ENCODE assay signal across 8 mouse cellular contexts in genomic region chr2:25194486-25195171, GRCm38 (mm10). TPM values are rescaled to one million over a fixed set of nuclear protein-coding genes. Genes with fewer than 3 reads are reported as not detected.
A peak's percentile ranks its signal among the peaks of the same experiment; 100 is the strongest.
DNase-seq lines count a peak whose midpoint lies in the region; ATAC-seq and TF ChIP-seq lines count a peak whose summit lies in the region.

No protein-coding gene starts in this region.

- 0 out of 4 replicates have a peak overlapping the region, but pooled peaks of 1 of the 2 experiments have one; percentile 42 for H3K4me3 ChIP-seq in heart, embryonic 14.5 days (ENCODE audit: control insufficient read depth in 1 of 2, insufficient read depth in 1 of 2, low read depth in 1 of 2, low read length in 2 of 2)
- H3K4me3 ChIP-seq in left cerebral cortex, adult 2 months = no peak overlapping the region
- H3K4me3 ChIP-seq in hindbrain, embryonic 16.5 days (ENCODE audit: low read length) = no peak overlapping the region

- WGBS in heart, embryonic 14.5 days = 74% methylated on average over 17 of the region's 17 CpGs
- 82% methylated on average over 17 of the region's 17 CpGs for WGBS in hindbrain, embryonic 16.5 days

- peak; percentile 43 to 50 for DNase-seq in spleen, adult 18-20 months
- DNase-seq in spleen, adult 12 weeks (ENCODE audit: low spot score) = no peak
- peak; percentile 23 for DNase-seq in lung, postnatal 14 days
- DNase-seq in thymus, postnatal 4 days = peak; percentile 57
- no peak for DNase-seq in cerebellum, postnatal 4 days (ENCODE audit: low spot score in 2 of 2)
- no peak for DNase-seq in left cerebral cortex, adult 2 months (ENCODE audit: extremely low spot score in 1 of 2, low spot score in 2 of 2)

- H3K4me1 ChIP-seq in heart, embryonic 14.5 days (ENCODE audit: control insufficient read depth in 2 of 2, insufficient read depth in 2 of 2, low read length in 2 of 2) = peaks cover 9 to 26% of the 10 kb centered on the region in 2 experiments; a peak in 3 of 4 replicates
- no peaks in the 10 kb centered on the region for H3K4me1 ChIP-seq in hindbrain, embryonic 16.5 days (ENCODE audit: control insufficient read depth, insufficient read depth, low read depth, low read length)

- H3K27me3 ChIP-seq in heart, embryonic 14.5 days (ENCODE audit: control insufficient read depth, insufficient read depth, low read length) = peaks cover 5% of the 10 kb centered on the region
- peaks cover 23% of the 10 kb centered on the region for H3K27me3 ChIP-seq in hindbrain, embryonic 16.5 days (replicated peaks; ENCODE audit: control insufficient read depth, insufficient read depth, low read length)

- ATAC-seq in heart, embryonic 14.5 days (ENCODE audit: insufficient number of reproducible peaks, insufficient read depth, low FRiP score, low read depth) = no peak
- no peak for ATAC-seq in hindbrain, embryonic 16.5 days

- no peak for TF ChIP-seq CTCF in left cerebral cortex, adult 2 months (IDR thresholded peaks at IDR 0.05)

- no peak overlapping the region for H3K27ac ChIP-seq in heart, embryonic 14.5 days (replicated peaks in 1 of 2; ENCODE audit: control insufficient read depth in 1 of 2, insufficient read depth in 1 of 2, low read depth in 2 of 2, low read length in 2 of 2)
- no peak overlapping the region for H3K27ac ChIP-seq in left cerebral cortex, adult 2 months
- H3K27ac ChIP-seq in hindbrain, embryonic 16.5 days (ENCODE audit: low read depth, low read length) = no peak overlapping the region

- H3K9me3 ChIP-seq in heart, embryonic 14.5 days (ENCODE audit: control insufficient read depth, low read length) = no peaks in the 10 kb centered on the region
- no peaks in the 10 kb centered on the region for H3K9me3 ChIP-seq in hindbrain, embryonic 16.5 days (ENCODE audit: control insufficient read depth, low read length)

- intact Hi-C loops in left cerebral cortex, adult 2 months (cut with DNase I) = loop anchor here (5.0 kb wide), 1 partner anchor 133 kb away; no protein-coding TSS in a partner anchor

- H3K36me3 ChIP-seq in heart, embryonic 14.5 days (ENCODE audit: control insufficient read depth, insufficient read depth, low read length) = peaks cover 15% of the 10 kb centered on the region
- H3K36me3 ChIP-seq in hindbrain, embryonic 16.5 days (ENCODE audit: control insufficient read depth, insufficient read depth, low read length) = peaks cover 8% of the 10 kb centered on the region

- H3K4me2 ChIP-seq in heart, embryonic 14.5 days (ENCODE audit: low read length) = peak overlapping the region; percentile 72
- no peak overlapping the region for H3K4me2 ChIP-seq in hindbrain, embryonic 16.5 days (ENCODE audit: low read length)

- H3K9ac ChIP-seq in heart, embryonic 14.5 days (ENCODE audit: low read length) = no peak overlapping the region
- no peak overlapping the region for H3K9ac ChIP-seq in hindbrain, embryonic 16.5 days (ENCODE audit: low read depth, low read length)

RNA-seq across cellular contexts. Expression of gene Tor4a, which starts 2.1 kb away (rescaled TPM):
- polyA plus RNA-seq in heart, embryonic 14.5 days (2014; fragmentation: Nextera tagmentation; extraction: Ambion mirVana) = 6.5 and 8.0 TPM in 2 replicates
- total RNA-seq in left cerebral cortex, adult 2 months (2021) = 1 to 10 TPM; 2.0 to 2.2 TPM
- 2.1 and 2.3 TPM in 2 replicates for polyA plus RNA-seq in hindbrain, embryonic 16.5 days (2015; fragmentation: Nextera tagmentation; extraction: Ambion mirVana)

RNA-seq across cellular contexts. Expression of gene Nrarp, which starts 14.1 kb away (rescaled TPM):
- 11.9 and 13.9 TPM in 2 replicates for polyA plus RNA-seq in heart, embryonic 14.5 days (2014; fragmentation: Nextera tagmentation; extraction: Ambion mirVana)
- total RNA-seq in left cerebral cortex, adult 2 months (2021) = 10 to 100 TPM; 20.2 to 21.7 TPM
- polyA plus RNA-seq in hindbrain, embryonic 16.5 days (2015; fragmentation: Nextera tagmentation; extraction: Ambion mirVana) = 13.6 and 16.3 TPM in 2 replicates

RNA-seq across cellular contexts. Expression of gene Nelfb, which starts 16.7 kb away (rescaled TPM):
- 58.4 and 65.9 TPM in 2 replicates for polyA plus RNA-seq in heart, embryonic 14.5 days (2014; fragmentation: Nextera tagmentation; extraction: Ambion mirVana)
- 10 to 100 TPM; 53.4 to 64.3 TPM for total RNA-seq in left cerebral cortex, adult 2 months (2021)
- polyA plus RNA-seq in hindbrain, embryonic 16.5 days (2015; fragmentation: Nextera tagmentation; extraction: Ambion mirVana) = 105 and 112 TPM in 2 replicates

RNA-seq across cellular contexts. Expression of gene Stpg3, which starts 19.8 kb away (rescaled TPM):
- polyA plus RNA-seq in heart, embryonic 14.5 days (2014; fragmentation: Nextera tagmentation; extraction: Ambion mirVana) = not detected in 2 replicates
- total RNA-seq in left cerebral cortex, adult 2 months (2021) = not detected
- polyA plus RNA-seq in hindbrain, embryonic 16.5 days (2015; fragmentation: Nextera tagmentation; extraction: Ambion mirVana) = not detected in 2 replicates

RNA-seq across cellular contexts. Expression of gene Fam166a, which starts 23.9 kb away (rescaled TPM):
- 0.93 TPM in 1 of 2 replicates, not detected in the other for polyA plus RNA-seq in heart, embryonic 14.5 days (2014; fragmentation: Nextera tagmentation; extraction: Ambion mirVana)
- total RNA-seq in left cerebral cortex, adult 2 months (2021) = not detected
- polyA plus RNA-seq in hindbrain, embryonic 16.5 days (2015; fragmentation: Nextera tagmentation; extraction: Ambion mirVana) = 0.39 and 1.0 TPM in 2 replicates

Comparison
In these comparisons a context has a peak if more than half of its experiments do, and no peak if none do; other contexts are left out.
1. DNase-seq: peak in spleen, adult 18-20 months (2 of 2), lung, postnatal 14 days (single experiment) and thymus, postnatal 4 days (single experiment); none in spleen, adult 12 weeks (single experiment), cerebellum, postnatal 4 days (0 of 2) and left cerebral cortex, adult 2 months (0 of 2).